Mouse (Mus musculus): ENCODE measurements around the gene Fhit. TPM values are rescaled to one million over a fixed set of nuclear protein-coding genes. Genes with fewer than 3 reads are reported as not detected.

Fhit gene
- polyA plus RNA-seq, 1 experiment: not detected

- TF ChIP-seq CTCF (IDR thresholded peaks at IDR 0.05; ENCODE audit: control insufficient read depth, insufficient read depth, low read length): no peak
- TF ChIP-seq POLR2A (IDR thresholded peaks at IDR 0.05; ENCODE audit: borderline replicate concordance, control insufficient read depth, low read depth, low read length): no peak
- no peaks in the 10 kb centered on the region for H3K4me1 ChIP-seq (ENCODE audit: control insufficient read depth, insufficient read depth, low read length)
- H3K4me3 ChIP-seq (replicated peaks; ENCODE audit: control insufficient read depth, low read depth, low read length): no peak overlapping the region
- H3K27ac ChIP-seq (ENCODE audit: control insufficient read depth, insufficient read depth, low read depth, low read length, poor library complexity): no peak overlapping the region
- 82% methylated on average over 3 of the region's 3 CpGs for WGBS
These were observed 1082.8 kb downstream of the Fhit start for GRCm38 (mm10) chr14:10079062-10079461.

- H3K27ac ChIP-seq (ENCODE audit: control insufficient read depth, insufficient read depth, low read depth, low read length, poor library complexity): no peak overlapping the region
- H3K4me3 ChIP-seq (replicated peaks; ENCODE audit: control insufficient read depth, low read depth, low read length): no peak overlapping the region
- no peaks in the 10 kb centered on the region for H3K4me1 ChIP-seq (ENCODE audit: control insufficient read depth, insufficient read depth, low read length)
- TF ChIP-seq POLR2A (IDR thresholded peaks at IDR 0.05; ENCODE audit: borderline replicate concordance, control insufficient read depth, low read depth, low read length): no peak
- no peak for TF ChIP-seq CTCF (IDR thresholded peaks at IDR 0.05; ENCODE audit: control insufficient read depth, insufficient read depth, low read length)
- 80% methylated on average over 3 of the region's 3 CpGs for WGBS
These were observed 1111.9 kb downstream of the Fhit start for GRCm38 (mm10) chr14:10049947-10050346.

GRCm38 (mm10) chr14:10047123-10047783 is 1114.6 kb downstream of the Fhit start:
- no peaks in the 10 kb centered on the region for H3K4me1 ChIP-seq (ENCODE audit: control insufficient read depth, insufficient read depth, low read length)
- no peak overlapping the region for H3K4me3 ChIP-seq (replicated peaks; ENCODE audit: control insufficient read depth, low read depth, low read length)
- TF ChIP-seq POLR2A (IDR thresholded peaks at IDR 0.05; ENCODE audit: borderline replicate concordance, control insufficient read depth, low read depth, low read length): no peak
- TF ChIP-seq CTCF (IDR thresholded peaks at IDR 0.05; ENCODE audit: control insufficient read depth, insufficient read depth, low read length): no peak
- 69% methylated on average over 2 of the region's 2 CpGs for WGBS
- H3K27ac ChIP-seq (ENCODE audit: control insufficient read depth, insufficient read depth, low read depth, low read length, poor library complexity): no peak overlapping the region

GRCm38 (mm10) chr14:10046336-10047122 is 1115.3 kb downstream of the Fhit start:
- WGBS: 49% methylated on average over 7 of the region's 7 CpGs
- TF ChIP-seq POLR2A (IDR thresholded peaks at IDR 0.05; ENCODE audit: borderline replicate concordance, control insufficient read depth, low read depth, low read length): no peak
- TF ChIP-seq CTCF (IDR thresholded peaks at IDR 0.05; ENCODE audit: control insufficient read depth, insufficient read depth, low read length): no peak
- Histone ChIP-seq H3K4me3 (replicated peaks; ENCODE audit: control insufficient read depth, low read depth, low read length) (no peak overlapping the region), H3K27ac (ENCODE audit: control insufficient read depth, insufficient read depth, low read depth, low read length, poor library complexity) (no peak overlapping the region), H3K4me1 (ENCODE audit: control insufficient read depth, insufficient read depth, low read length) (no peaks in the 10 kb centered on the region)

- Histone ChIP-seq H3K4me3 (replicated peaks; ENCODE audit: control insufficient read depth, low read depth, low read length) (no peak overlapping the region), H3K4me1 (ENCODE audit: control insufficient read depth, insufficient read depth, low read length) (no peaks in the 10 kb centered on the region), H3K27ac (ENCODE audit: control insufficient read depth, insufficient read depth, low read depth, low read length, poor library complexity) (no peak overlapping the region)
- WGBS: 75% methylated on average over 6 of the region's 6 CpGs
- TF ChIP-seq CTCF (IDR thresholded peaks at IDR 0.05; ENCODE audit: control insufficient read depth, insufficient read depth, low read length) (no peak), POLR2A (IDR thresholded peaks at IDR 0.05; ENCODE audit: borderline replicate concordance, control insufficient read depth, low read depth, low read length) (no peak)
These were observed 1123.8 kb downstream of the Fhit start for GRCm38 (mm10) chr14:10038021-10038420.

- Histone ChIP-seq H3K4me3 (replicated peaks; ENCODE audit: control insufficient read depth, low read depth, low read length) (no peak overlapping the region), H3K27ac (ENCODE audit: control insufficient read depth, insufficient read depth, low read depth, low read length, poor library complexity) (no peak overlapping the region), H3K4me1 (ENCODE audit: control insufficient read depth, insufficient read depth, low read length) (no peaks in the 10 kb centered on the region)
- TF ChIP-seq CTCF (IDR thresholded peaks at IDR 0.05; ENCODE audit: control insufficient read depth, insufficient read depth, low read length) (no peak), POLR2A (IDR thresholded peaks at IDR 0.05; ENCODE audit: borderline replicate concordance, control insufficient read depth, low read depth, low read length) (no peak)
- WGBS: 82% methylated on average over 2 of the region's 2 CpGs
These were observed 1125.1 kb downstream of the Fhit start for GRCm38 (mm10) chr14:10036685-10037215.

- TF ChIP-seq CTCF (IDR thresholded peaks at IDR 0.05; ENCODE audit: control insufficient read depth, insufficient read depth, low read length) (no peak), POLR2A (IDR thresholded peaks at IDR 0.05; ENCODE audit: borderline replicate concordance, control insufficient read depth, low read depth, low read length) (no peak)
- no peak overlapping the region for H3K4me3 ChIP-seq (replicated peaks; ENCODE audit: control insufficient read depth, low read depth, low read length)
- WGBS: 72% methylated on average over 3 of the region's 3 CpGs
- no peak overlapping the region for H3K27ac ChIP-seq (ENCODE audit: control insufficient read depth, insufficient read depth, low read depth, low read length, poor library complexity)
- no peaks in the 10 kb centered on the region for H3K4me1 ChIP-seq (ENCODE audit: control insufficient read depth, insufficient read depth, low read length)
These were observed 1126.2 kb downstream of the Fhit start for GRCm38 (mm10) chr14:10035682-10036081.

- WGBS: 72% methylated on average over 2 of the region's 2 CpGs
- no peak overlapping the region for H3K4me3 ChIP-seq (replicated peaks; ENCODE audit: control insufficient read depth, low read depth, low read length)
- H3K4me1 ChIP-seq (ENCODE audit: control insufficient read depth, insufficient read depth, low read length): no peaks in the 10 kb centered on the region
- no peak overlapping the region for H3K27ac ChIP-seq (ENCODE audit: control insufficient read depth, insufficient read depth, low read depth, low read length, poor library complexity)
- TF ChIP-seq POLR2A (IDR thresholded peaks at IDR 0.05; ENCODE audit: borderline replicate concordance, control insufficient read depth, low read depth, low read length) (no peak), CTCF (IDR thresholded peaks at IDR 0.05; ENCODE audit: control insufficient read depth, insufficient read depth, low read length) (no peak)
These were observed 1126.6 kb downstream of the Fhit start for GRCm38 (mm10) chr14:10035270-10035669.

Data from bone marrow, adult 2 months (tissue).